Mouse (Mus musculus): ENCODE results near the gene Akt1s1. TPM values are rescaled to one million over a fixed set of nuclear protein-coding genes. Genes with fewer than 3 reads are reported as not detected.

Gene Akt1s1
- polyA plus RNA-seq, 1 experiment from 2014 or later = 89.5 TPM

GRCm38 (mm10) chr7:44859896-44860295, 11.1 kb downstream of the Akt1s1 start:
- Histone ChIP-seq H3K9me3 (replicated peaks) (no peaks in the 10 kb centered on the region), H3K4me3 (0 out of 2 replicates have a peak overlapping the region, but pooled peaks have one; percentile 5), H3K4me1 (peaks cover 51% of the 10 kb centered on the region), H3K27ac (replicated peaks) (no peak overlapping the region), H3K27me3 (ENCODE audit: low read depth, poor library complexity, severe bottlenecking) (no peaks in the 10 kb centered on the region), H3K36me3 (peaks cover 55% of the 10 kb centered on the region)
- WGBS = 92% methylated on average over 11 of the region's 11 CpGs
- DNase-seq (ENCODE audit: low spot score) = no peak

GRCm38 (mm10) chr7:44860576-44861428, 12.0 kb downstream of the Akt1s1 start:
- H3K27ac ChIP-seq (replicated peaks) = peak overlapping the region; percentile 69
- peak overlapping the region; percentile 34 for H3K4me3 ChIP-seq
- peaks cover 50% of the 10 kb centered on the region for H3K4me1 ChIP-seq
- H3K36me3 ChIP-seq = peaks cover 64% of the 10 kb centered on the region
- peak; percentile 79 for DNase-seq (ENCODE audit: low spot score)
- no peaks in the 10 kb centered on the region for H3K27me3 ChIP-seq (ENCODE audit: low read depth, poor library complexity, severe bottlenecking)
- H3K9me3 ChIP-seq (replicated peaks) = no peaks in the 10 kb centered on the region
- WGBS = 59% methylated on average over 22 of the region's 22 CpGs

- no peaks in the 10 kb centered on the region for H3K9me3 ChIP-seq (replicated peaks)
- WGBS = 88% methylated on average over 14 of the region's 14 CpGs
- H3K4me3 ChIP-seq = peak overlapping the region; percentile 9; the same call in 1 of the 2 replicates
- no peaks in the 10 kb centered on the region for H3K27me3 ChIP-seq (ENCODE audit: low read depth, poor library complexity, severe bottlenecking)
- peaks cover 51% of the 10 kb centered on the region for H3K4me1 ChIP-seq
- H3K27ac ChIP-seq (replicated peaks) = peak overlapping the region; percentile 69; the same call in 1 of the 2 replicates
- DNase-seq (ENCODE audit: low spot score) = no peak
- peaks cover 70% of the 10 kb centered on the region for H3K36me3 ChIP-seq
Measured at GRCm38 (mm10) chr7:44861429-44861816, 12.6 kb downstream of the Akt1s1 start.

GRCm38 (mm10) chr7:44862434-44862833, 13.6 kb downstream of the Akt1s1 start:
- no peak overlapping the region; the same call in 1 of the 2 replicates for H3K4me3 ChIP-seq
- no peak overlapping the region for H3K27ac ChIP-seq (replicated peaks)
- H3K36me3 ChIP-seq = peaks cover 80% of the 10 kb centered on the region
- no peak for DNase-seq (ENCODE audit: low spot score)
- 93% methylated on average over 8 of the region's 8 CpGs for WGBS
- H3K9me3 ChIP-seq (replicated peaks) = no peaks in the 10 kb centered on the region
- peaks cover 53% of the 10 kb centered on the region for H3K4me1 ChIP-seq
- no peaks in the 10 kb centered on the region for H3K27me3 ChIP-seq (ENCODE audit: low read depth, poor library complexity, severe bottlenecking)

GRCm38 (mm10) chr7:44863210-44863609, 14.4 kb downstream of the Akt1s1 start:
- Histone ChIP-seq H3K36me3 (peaks cover 88% of the 10 kb centered on the region), H3K4me3 (peak overlapping the region; percentile 17), H3K4me1 (peaks cover 53% of the 10 kb centered on the region), H3K9me3 (replicated peaks) (no peaks in the 10 kb centered on the region), H3K27ac (replicated peaks) (no peak overlapping the region), H3K27me3 (ENCODE audit: low read depth, poor library complexity, severe bottlenecking) (no peaks in the 10 kb centered on the region)
- no peak for DNase-seq (ENCODE audit: low spot score)
- 93% methylated on average over 14 of the region's 14 CpGs for WGBS

- WGBS = 89% methylated on average over 11 of the region's 11 CpGs
- no peak overlapping the region for H3K27ac ChIP-seq (replicated peaks)
- H3K27me3 ChIP-seq (ENCODE audit: low read depth, poor library complexity, severe bottlenecking) = no peaks in the 10 kb centered on the region
- peaks cover 85% of the 10 kb centered on the region for H3K36me3 ChIP-seq
- peaks cover 52% of the 10 kb centered on the region for H3K4me1 ChIP-seq
- peak overlapping the region; percentile 30; the same call in 1 of the 2 replicates for H3K4me3 ChIP-seq
- no peaks in the 10 kb centered on the region for H3K9me3 ChIP-seq (replicated peaks)
- no peak for DNase-seq (ENCODE audit: low spot score)
Measured at GRCm38 (mm10) chr7:44863982-44864494, 15.2 kb downstream of the Akt1s1 start.

GRCm38 (mm10) chr7:44864595-44865542, 16.1 kb downstream of the Akt1s1 start:
- Histone ChIP-seq H3K27me3 (ENCODE audit: low read depth, poor library complexity, severe bottlenecking) (no peaks in the 10 kb centered on the region), H3K36me3 (peaks cover 81% of the 10 kb centered on the region), H3K4me1 (peaks cover 53% of the 10 kb centered on the region), H3K27ac (replicated peaks) (0 out of 2 replicates have a peak overlapping the region, but pooled peaks have one; percentile 28), H3K9me3 (replicated peaks) (no peaks in the 10 kb centered on the region), H3K4me3 (peak overlapping the region; percentile 30)
- 92% methylated on average over 24 of the region's 24 CpGs for WGBS
- no peak for DNase-seq (ENCODE audit: low spot score)

GRCm38 (mm10) chr7:44866276-44867009, 17.7 kb downstream of the Akt1s1 start:
- peaks cover 55% of the 10 kb centered on the region for H3K4me1 ChIP-seq
- peak overlapping the region; percentile 98 for H3K4me3 ChIP-seq
- no peak for DNase-seq (ENCODE audit: low spot score)
- peaks cover 68% of the 10 kb centered on the region for H3K36me3 ChIP-seq
- no peaks in the 10 kb centered on the region for H3K9me3 ChIP-seq (replicated peaks)
- whole genome bisulfite sequencing = 76% methylated on average over 15 of the region's 15 CpGs
- no peaks in the 10 kb centered on the region for H3K27me3 ChIP-seq (ENCODE audit: low read depth, poor library complexity, severe bottlenecking)
- H3K27ac ChIP-seq (replicated peaks) = peak overlapping the region; percentile 55; the same call in 1 of the 2 replicates

GRCm38 (mm10) chr7:44867010-44867702, 18.4 kb downstream of the Akt1s1 start:
- H3K27ac ChIP-seq (replicated peaks) = peak overlapping the region; percentile 55
- peaks cover 55% of the 10 kb centered on the region for H3K4me1 ChIP-seq

GRCm38 (mm10) chr7:44867802-44868201, 19.0 kb downstream of the Akt1s1 start:
- Histone ChIP-seq H3K36me3 (peaks cover 55% of the 10 kb centered on the region), H3K27me3 (ENCODE audit: low read depth, poor library complexity, severe bottlenecking) (no peaks in the 10 kb centered on the region), H3K9me3 (replicated peaks) (no peaks in the 10 kb centered on the region), H3K27ac (replicated peaks) (peak overlapping the region; percentile 99), H3K4me3 (peak overlapping the region; percentile 98), H3K4me1 (peaks cover 57% of the 10 kb centered on the region)
- WGBS = 57% methylated on average over 9 of the region's 9 CpGs
- DNase-seq (ENCODE audit: low spot score) = no peak

More at GRCm38 (mm10) chr7:44867010-44867702, 18.4 kb downstream of the Akt1s1 start:
- no peak for DNase-seq (ENCODE audit: low spot score)
- Histone ChIP-seq H3K9me3 (replicated peaks) (no peaks in the 10 kb centered on the region), H3K27me3 (ENCODE audit: low read depth, poor library complexity, severe bottlenecking) (no peaks in the 10 kb centered on the region), H3K4me3 (peak overlapping the region; percentile 98), H3K36me3 (peaks cover 61% of the 10 kb centered on the region)
- 82% methylated on average over 19 of the region's 19 CpGs for WGBS

- DNase-seq (ENCODE audit: low spot score) = no peak
- peak overlapping the region; percentile 98 for H3K4me3 ChIP-seq
- peak overlapping the region; percentile 99 for H3K27ac ChIP-seq (replicated peaks)
- WGBS = 7% methylated on average over 16 of the region's 16 CpGs
- peaks cover 62% of the 10 kb centered on the region for H3K4me1 ChIP-seq
- H3K36me3 ChIP-seq = peaks cover 48% of the 10 kb centered on the region
- no peaks in the 10 kb centered on the region for H3K9me3 ChIP-seq (replicated peaks)
- H3K27me3 ChIP-seq (ENCODE audit: low read depth, poor library complexity, severe bottlenecking) = no peaks in the 10 kb centered on the region
Measured at GRCm38 (mm10) chr7:44868465-44868864, 19.7 kb downstream of the Akt1s1 start.
